In the genomic region with DNA sequence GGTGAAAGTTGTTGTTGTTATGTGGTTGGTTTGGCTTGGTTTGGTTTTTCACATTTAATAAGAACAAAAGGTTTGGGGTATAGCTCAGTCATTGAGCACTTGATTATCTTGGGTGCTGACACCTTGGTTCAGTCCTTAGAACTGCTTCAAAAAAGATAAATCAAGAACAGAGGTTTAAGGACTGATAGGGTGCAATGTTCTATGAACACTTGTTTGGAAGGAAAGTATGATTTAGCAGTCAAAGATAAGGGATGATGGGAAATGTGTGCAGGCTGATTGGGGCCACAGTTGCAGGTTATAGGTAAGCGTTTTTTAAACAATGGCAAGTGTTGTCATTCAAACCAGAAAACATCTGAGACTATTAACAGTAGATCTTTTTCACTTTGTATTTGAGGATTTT, we compare ENCODE assay signal across 14 mouse cellular contexts. TPM values are rescaled to one million over a fixed set of nuclear protein-coding genes. Genes with fewer than 3 reads are reported as not detected.
A peak's percentile ranks its signal among the peaks of the same experiment; 100 is the strongest.
DNase-seq lines count a peak whose midpoint lies in the region; ATAC-seq and TF ChIP-seq lines count a peak whose summit lies in the region.
"Had no signal": no experiment of that assay in that cellular context is flagged by ENCODE, and none has a peak within 500 bp of the region (broad histone marks: within the 10 kb centered on the region; RNA-seq: fewer than 3 reads in every experiment).

No protein-coding gene starts in this region.

- H3K9ac ChIP-seq in forebrain, embryonic 15.5 days (replicated peaks) = no peak overlapping the region
- H3K9ac ChIP-seq in kidney, postnatal 0 days (ENCODE audit: low read depth, low read length) = no peak overlapping the region
- H3K9ac ChIP-seq in embryonic facial prominence, embryonic 14.5 days (ENCODE audit: low read depth, low read length) = no peak overlapping the region
- H3K9ac ChIP-seq in liver, embryonic 15.5 days = no peak overlapping the region

- no peak overlapping the region for H3K4me2 ChIP-seq in forebrain, embryonic 15.5 days (replicated peaks)
- no peak overlapping the region for H3K4me2 ChIP-seq in kidney, postnatal 0 days (ENCODE audit: low read length)
- H3K4me2 ChIP-seq in embryonic facial prominence, embryonic 14.5 days (ENCODE audit: low read depth, low read length) = no peak overlapping the region
- no peak overlapping the region for H3K4me2 ChIP-seq in liver, embryonic 15.5 days
- H3K4me2 ChIP-seq: midbrain, embryonic 11.5 days had no signal

- peaks cover 18% of the 10 kb centered on the region for H3K4me1 ChIP-seq in forebrain, embryonic 15.5 days
- peaks cover 18% of the 10 kb centered on the region for H3K4me1 ChIP-seq in forebrain, embryonic 10.5 days
- H3K4me1 ChIP-seq in kidney, postnatal 0 days (replicated peaks; ENCODE audit: insufficient read depth, low read length) = peaks cover 12% of the 10 kb centered on the region; the same call in 1 of the 2 replicates
- H3K4me1 ChIP-seq in embryonic facial prominence, embryonic 14.5 days (ENCODE audit: control insufficient read depth, insufficient read depth, low read length) = peaks cover 19% of the 10 kb centered on the region
- peaks cover 40% of the 10 kb centered on the region for H3K4me1 ChIP-seq in liver, embryonic 15.5 days (replicated peaks)

- no peak for TF ChIP-seq CTCF in kidney, postnatal 0 days (IDR thresholded peaks at IDR 0.05; ENCODE audit: low read depth)

- no peaks in the 10 kb centered on the region for H3K9me3 ChIP-seq in forebrain, embryonic 15.5 days
- H3K9me3 ChIP-seq in forebrain, embryonic 10.5 days = no peaks in the 10 kb centered on the region
- H3K9me3 ChIP-seq in kidney, postnatal 0 days (replicated peaks; ENCODE audit: low read length) = no peaks in the 10 kb centered on the region
- no peaks in the 10 kb centered on the region for H3K9me3 ChIP-seq in embryonic facial prominence, embryonic 14.5 days (ENCODE audit: control insufficient read depth, low read length)
- no peaks in the 10 kb centered on the region for H3K9me3 ChIP-seq in liver, embryonic 15.5 days (replicated peaks)
- H3K9me3 ChIP-seq: heart, embryonic 10.5 days had no signal

- ATAC-seq in forebrain, embryonic 15.5 days (replicated peaks) = no peak
- no peak for ATAC-seq in kidney, postnatal 0 days (replicated peaks; ENCODE audit: low FRiP score, low read depth)
- no peak for ATAC-seq in embryonic facial prominence, embryonic 14.5 days (ENCODE audit: low read depth)
- ATAC-seq in liver, embryonic 15.5 days (ENCODE audit: insufficient read depth) = peak; percentile 70
- no peak for ATAC-seq in monocyte, adult 5-6 weeks (replicated peaks; ENCODE audit: insufficient number of reproducible peaks, low FRiP score, low TSS enrichment, poor library complexity, severe bottlenecking)
- ATAC-seq: lung, postnatal 0 days had no signal

- H3K27me3 ChIP-seq in forebrain, embryonic 15.5 days = no peaks in the 10 kb centered on the region
- no peaks in the 10 kb centered on the region for H3K27me3 ChIP-seq in forebrain, embryonic 10.5 days (ENCODE audit: poor library complexity, severe bottlenecking)
- no peaks in the 10 kb centered on the region for H3K27me3 ChIP-seq in kidney, postnatal 0 days (ENCODE audit: insufficient read depth, low read length)
- no peaks in the 10 kb centered on the region for H3K27me3 ChIP-seq in embryonic facial prominence, embryonic 14.5 days (replicated peaks; ENCODE audit: control insufficient read depth, insufficient read depth, low read length)
- no peaks in the 10 kb centered on the region for H3K27me3 ChIP-seq in liver, embryonic 15.5 days

- DNase-seq in forebrain, embryonic 10.5 days (ENCODE audit: extremely low spot score, low spot score) = no peak
- DNase-seq in kidney, postnatal 0 days (ENCODE audit: low spot score) = no peak
- DNase-seq in kidney, adult 11 months = no peak
- no peak for DNase-seq in embryonic facial prominence, embryonic 14.5 days (ENCODE audit: low spot score)
- no peak for DNase-seq in urinary bladder, postnatal 25 days (ENCODE audit: low spot score)
- DNase-seq: adrenal gland, postnatal 36 days; cerebellum, adult 11 months had no signal

- no peak overlapping the region for H3K4me3 ChIP-seq in forebrain, embryonic 15.5 days
- H3K4me3 ChIP-seq in forebrain, embryonic 10.5 days = no peak overlapping the region
- no peak overlapping the region for H3K4me3 ChIP-seq in kidney, postnatal 0 days (replicated peaks; ENCODE audit: low read depth, low read length)
- no peak overlapping the region for H3K4me3 ChIP-seq in embryonic facial prominence, embryonic 14.5 days (ENCODE audit: low read depth, low read length)
- no peak overlapping the region for H3K4me3 ChIP-seq in liver, embryonic 15.5 days (replicated peaks)
- H3K4me3 ChIP-seq: heart, embryonic 10.5 days had no signal

- H3K36me3 ChIP-seq in forebrain, embryonic 15.5 days = no peaks in the 10 kb centered on the region
- H3K36me3 ChIP-seq in forebrain, embryonic 10.5 days (replicated peaks) = peaks cover 59% of the 10 kb centered on the region
- no peaks in the 10 kb centered on the region for H3K36me3 ChIP-seq in kidney, postnatal 0 days (ENCODE audit: insufficient read depth, low read length)
- H3K36me3 ChIP-seq in embryonic facial prominence, embryonic 14.5 days (ENCODE audit: control insufficient read depth, insufficient read depth, low read length) = no peaks in the 10 kb centered on the region
- H3K36me3 ChIP-seq in liver, embryonic 15.5 days (replicated peaks) = no peaks in the 10 kb centered on the region

- WGBS in forebrain, embryonic 15.5 days = 55% methylated on average over 1 of the region's 1 CpGs
- 84% methylated on average over 1 of the region's 1 CpGs for WGBS in forebrain, embryonic 10.5 days
- 53% methylated on average over 1 of the region's 1 CpGs for WGBS in kidney, postnatal 0 days
- WGBS in embryonic facial prominence, embryonic 14.5 days = 39% methylated on average over 1 of the region's 1 CpGs
- 30% methylated on average over 1 of the region's 1 CpGs for whole genome bisulfite sequencing in liver, embryonic 15.5 days (ENCODE audit: insufficient replicate concordance)

- H3K27ac ChIP-seq in forebrain, embryonic 15.5 days (replicated peaks) = peak overlapping the region; percentile 56
- H3K27ac ChIP-seq in forebrain, embryonic 10.5 days = no peak overlapping the region
- peak overlapping the region; percentile 25; the same call in 1 of the 2 replicates for H3K27ac ChIP-seq in kidney, postnatal 0 days
- peak overlapping the region; percentile 63 for H3K27ac ChIP-seq in embryonic facial prominence, embryonic 14.5 days (replicated peaks; ENCODE audit: low read depth, low read length)
- no peak overlapping the region for H3K27ac ChIP-seq in liver, embryonic 15.5 days (replicated peaks)

RNA-seq across cellular contexts. Expression of a gene that starts 17.8 kb away (rescaled TPM):
- polyA plus RNA-seq in forebrain, embryonic 15.5 days (2015; fragmentation: Nextera tagmentation; extraction: Ambion mirVana) = 78.0 and 82.3 TPM in 2 replicates
- 57.4 and 59.3 TPM in 2 replicates for polyA plus RNA-seq in forebrain, embryonic 10.5 days (2016; fragmentation: Nextera tagmentation; extraction: Ambion mirVana)
- polyA plus RNA-seq in kidney, postnatal 0 days (2015; fragmentation: Nextera tagmentation; extraction: Ambion mirVana) = 23.6 and 26.0 TPM in 2 replicates
- polyA plus RNA-seq in embryonic facial prominence, embryonic 14.5 days (2014; fragmentation: Nextera tagmentation; extraction: Ambion mirVana) = 31.3 and 31.5 TPM in 2 replicates
- 6.7 and 8.3 TPM in 2 replicates for polyA plus RNA-seq in liver, embryonic 15.5 days (2015; fragmentation: Nextera tagmentation; extraction: Ambion mirVana)
- total RNA-seq in monocyte, adult 5-6 weeks (2017) = 9.8 to 18.5 TPM (median 11.9 TPM) in 3 replicates

RNA-seq across cellular contexts. Expression of a gene that starts 46.2 kb away (rescaled TPM):
- polyA plus RNA-seq in forebrain, embryonic 15.5 days (2015; fragmentation: Nextera tagmentation; extraction: Ambion mirVana) = 9.2 and 11.1 TPM in 2 replicates
- polyA plus RNA-seq in forebrain, embryonic 10.5 days (2016; fragmentation: Nextera tagmentation; extraction: Ambion mirVana) = 2.5 TPM in 2 replicates
- 16.8 and 16.9 TPM in 2 replicates for polyA plus RNA-seq in kidney, postnatal 0 days (2015; fragmentation: Nextera tagmentation; extraction: Ambion mirVana)
- polyA plus RNA-seq in embryonic facial prominence, embryonic 14.5 days (2014; fragmentation: Nextera tagmentation; extraction: Ambion mirVana) = 8.6 and 10.4 TPM in 2 replicates
- polyA plus RNA-seq in liver, embryonic 15.5 days (2015; fragmentation: Nextera tagmentation; extraction: Ambion mirVana) = 2.9 and 3.4 TPM in 2 replicates
- 4.8 to 10.8 TPM (median 4.9 TPM) in 3 replicates for total RNA-seq in monocyte, adult 5-6 weeks (2017)
- total RNA-seq: common myeloid progenitor, adult 5-6 weeks had no signal

Comparison
In these comparisons a context has a peak if more than half of its experiments do, and no peak if none do; other contexts are left out.
1. H3K27ac ChIP-seq: peak in forebrain, embryonic 15.5 days (single experiment), kidney, postnatal 0 days (single experiment) and embryonic facial prominence, embryonic 14.5 days (single experiment); none in forebrain, embryonic 10.5 days (single experiment) and liver, embryonic 15.5 days (single experiment).